Mouse (Mus musculus): Measurements from ENCODE around the gene Trub2. TPM values are rescaled to one million over a fixed set of nuclear protein-coding genes. Genes with fewer than 3 reads are reported as not detected.
A peak's percentile ranks its signal among the peaks of the same experiment; 100 is the strongest.
"Not testable (repeated sequence)": the region's sequence is repeated elsewhere in the genome, so short reads cannot be mapped to it uniquely, and the experiment has no call there.

Gene Trub2
- polyA plus RNA-seq, 1 experiment from 2014 or later = 19.1 TPM

- peaks cover 19% of the 10 kb centered on the region for H3K4me1 ChIP-seq (replicated peaks)
- no peak overlapping the region for H3K27ac ChIP-seq
- peaks cover 10% of the 10 kb centered on the region; the same call in 1 of the 2 replicates for H3K36me3 ChIP-seq
- no peak overlapping the region for H3K4me2 ChIP-seq
- H3K9ac ChIP-seq = no peak overlapping the region
- DNase-seq = no peak
- no peaks in the 10 kb centered on the region for H3K9me3 ChIP-seq (replicated peaks)
- WGBS (ENCODE audit: insufficient replicate concordance) = 62% methylated on average over 11 of the region's 11 CpGs
- no peaks in the 10 kb centered on the region for H3K27me3 ChIP-seq
- H3K4me3 ChIP-seq (replicated peaks) = no peak overlapping the region
- no peak for ATAC-seq (ENCODE audit: low read depth)
Observed at GRCm38 (mm10) chr2:29815678-29816371, 27.5 kb upstream of the Trub2 start.

DNA sequence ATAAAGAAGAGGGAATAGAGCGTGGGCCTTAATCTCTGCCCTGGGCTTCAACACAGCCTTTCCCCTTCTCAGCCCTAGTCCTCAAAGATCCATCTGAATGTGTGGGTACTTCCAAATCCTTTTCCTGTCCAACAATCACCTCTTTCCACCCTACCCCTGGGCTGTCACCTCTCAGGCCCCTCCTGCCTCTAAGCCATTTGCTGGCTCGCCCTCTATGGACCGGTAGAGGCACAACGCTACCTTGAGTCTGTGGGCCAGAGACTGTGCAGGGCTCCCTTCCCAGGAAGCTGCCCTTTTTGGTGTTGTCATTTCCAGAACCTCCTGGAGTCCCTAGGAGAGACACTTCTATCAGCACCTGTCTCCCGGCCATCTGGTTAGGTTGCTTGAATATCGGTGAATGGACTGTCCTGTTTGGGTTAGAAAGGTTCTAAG, 15.1 kb upstream of the Trub2 start:
- H3K4me2 ChIP-seq = peak overlapping the region; percentile 99
- no peak for ATAC-seq (ENCODE audit: low read depth)

GRCm38 (mm10) chr2:29802827-29803201, 14.5 kb upstream of the Trub2 start:
- Histone ChIP-seq H3K9ac (peak overlapping the region; percentile 79), H3K4me3 (replicated peaks) (peak overlapping the region; percentile 80), H3K27me3 (peaks cover 35% of the 10 kb centered on the region), H3K4me1 (replicated peaks) (peaks cover 14% of the 10 kb centered on the region), H3K36me3 (peaks cover 4% of the 10 kb centered on the region; the same call in 1 of the 2 replicates), H3K9me3 (replicated peaks) (no peaks in the 10 kb centered on the region), H3K4me2 (peak overlapping the region; percentile 99), H3K27ac (no peak overlapping the region)
- ATAC-seq (ENCODE audit: low read depth) = no peak
- no peak for DNase-seq
- 0% methylated on average over 39 of the region's 39 CpGs for WGBS (ENCODE audit: insufficient replicate concordance)

More for the DNA sequence above, 15.1 kb upstream of the Trub2 start:
- 29% methylated on average over 6 of the region's 6 CpGs for WGBS (ENCODE audit: insufficient replicate concordance)
- DNase-seq = no peak
- Histone ChIP-seq H3K27ac (no peak overlapping the region), H3K4me3 (replicated peaks) (peak overlapping the region; percentile 80), H3K9ac (peak overlapping the region; percentile 79), H3K9me3 (replicated peaks) (no peaks in the 10 kb centered on the region), H3K36me3 (peaks cover 4% of the 10 kb centered on the region; the same call in 1 of the 2 replicates), H3K27me3 (peaks cover 35% of the 10 kb centered on the region), H3K4me1 (replicated peaks) (peaks cover 14% of the 10 kb centered on the region)

- peak; percentile 93 for DNase-seq
- H3K27ac ChIP-seq = no peak within 1 kb of the TSS
- peaks cover 35% of the 10 kb centered on the region for H3K27me3 ChIP-seq
- ATAC-seq (ENCODE audit: low read depth) = peak; percentile 98
- no peaks in the 10 kb centered on the region for H3K36me3 ChIP-seq
- H3K4me1 ChIP-seq (replicated peaks) = peaks cover 14% of the 10 kb centered on the region
- 3% methylated on average over 28 of the region's 28 CpGs for WGBS (ENCODE audit: insufficient replicate concordance)
- H3K9ac ChIP-seq = peak within 1 kb of the TSS; percentile 79
- peak within 1 kb of the TSS; percentile 99 for H3K4me2 ChIP-seq
- H3K9me3 ChIP-seq (replicated peaks) = no peaks in the 10 kb centered on the region
- H3K4me3 ChIP-seq (replicated peaks) = peak within 1 kb of the TSS; percentile 80
Observed at GRCm38 (mm10) chr2:29802075-29802826, 13.9 kb upstream of the Trub2 start, which contains the start of gene Slc27a4. TSS of gene Slc27a4 (plus strand) at chr2:29802634.

DNA sequence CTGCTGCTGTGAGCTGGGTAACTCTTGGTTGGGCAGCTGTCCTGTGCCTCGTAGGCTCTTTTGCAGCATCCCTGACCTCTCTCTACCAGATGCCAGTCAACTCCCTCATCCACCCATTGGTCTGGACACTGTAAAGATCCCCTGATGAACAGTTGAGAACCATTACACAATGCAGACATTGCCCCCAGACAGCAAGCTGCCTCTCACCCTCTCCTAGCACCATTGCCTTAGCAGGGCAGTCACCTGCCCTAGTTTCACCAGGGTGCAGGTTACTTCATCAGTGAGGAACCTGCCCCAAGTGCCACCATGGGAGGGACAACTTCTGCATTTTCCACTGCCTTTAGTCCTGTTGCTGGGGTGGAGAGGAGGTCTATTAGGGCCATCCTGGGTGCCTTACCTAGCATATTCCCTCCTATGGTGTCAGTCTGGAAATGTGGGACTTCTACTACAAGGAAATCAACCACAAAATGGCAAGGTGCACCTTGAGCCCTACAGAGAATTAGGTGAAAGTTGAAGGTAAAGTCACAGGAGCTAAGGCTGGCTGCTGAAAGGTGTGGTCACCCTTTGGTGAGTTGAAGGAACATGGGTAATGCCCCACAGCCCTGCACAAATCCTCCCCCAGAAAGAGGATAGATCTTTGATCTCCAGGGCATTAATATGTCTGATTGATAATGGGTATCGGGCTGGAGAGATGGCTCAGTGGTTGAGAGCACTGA, 4.6 kb upstream of the Trub2 start:
- Histone ChIP-seq H3K27me3 (no peaks in the 10 kb centered on the region), H3K4me3 (replicated peaks) (no peak overlapping the region), H3K9me3 (replicated peaks) (no peaks in the 10 kb centered on the region), H3K4me2 (no peak overlapping the region), H3K4me1 (replicated peaks) (peaks cover 12% of the 10 kb centered on the region), H3K9ac (no peak overlapping the region), H3K36me3 (peaks cover 36% of the 10 kb centered on the region), H3K27ac (no peak overlapping the region)
- 81% methylated on average over 2 of the region's 2 CpGs for WGBS (ENCODE audit: insufficient replicate concordance)
- ATAC-seq (ENCODE audit: low read depth) (no peak), DNase-seq (no peak)

DNA sequence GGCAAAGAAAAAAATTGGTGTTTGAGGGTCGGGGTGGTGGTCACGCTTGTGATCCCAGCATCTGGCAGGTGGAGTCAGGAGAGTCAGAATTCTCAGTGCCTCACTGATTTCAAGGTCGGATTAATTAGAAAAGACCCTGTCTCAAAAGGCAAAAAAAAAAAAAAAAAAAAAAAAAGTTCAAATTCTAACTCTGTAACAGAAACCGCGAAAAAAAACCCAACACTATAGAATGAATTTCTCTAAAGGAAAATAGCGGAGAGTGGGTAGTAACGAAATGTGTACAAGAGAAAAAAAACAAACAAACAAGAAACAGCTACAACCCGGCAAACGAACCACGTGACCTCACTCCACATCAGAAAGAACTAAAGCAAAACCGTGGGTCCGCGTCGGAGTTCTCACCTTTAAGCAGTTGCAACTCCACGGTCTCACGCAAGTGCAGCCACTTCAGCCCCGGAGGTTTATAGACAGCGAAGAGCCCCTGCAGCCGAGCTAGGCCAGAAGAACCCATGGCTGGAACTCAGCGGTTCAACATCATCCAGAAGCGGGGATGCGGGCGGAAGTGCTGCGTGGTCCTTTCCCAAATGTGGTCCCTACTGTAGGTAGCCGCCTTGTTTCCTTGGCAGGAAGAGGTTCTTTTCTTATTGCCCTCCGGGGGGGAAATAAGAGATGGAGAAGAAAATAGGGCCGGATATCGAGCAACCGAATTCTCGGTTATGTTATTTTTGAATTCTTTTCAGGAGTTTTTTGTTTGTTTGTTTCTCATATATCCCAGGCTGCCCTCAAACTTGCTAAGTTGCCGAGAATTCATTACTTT, 991 bp downstream of the Trub2 start, which contains the start of gene Coq4:
TSS of gene Coq4 (plus strand) at position 390 of the 814 bp plus-strand sequence.
- no peaks in the 10 kb centered on the region for H3K27me3 ChIP-seq
- H3K4me1 ChIP-seq (replicated peaks) = peaks cover 22% of the 10 kb centered on the region
- H3K9me3 ChIP-seq (replicated peaks) = no peaks in the 10 kb centered on the region
- peaks cover 61% of the 10 kb centered on the region for H3K36me3 ChIP-seq
- peak within 1 kb of the TSS; percentile 71 for H3K9ac ChIP-seq
- peak within 1 kb of the TSS; percentile 83 for H3K27ac ChIP-seq
- ATAC-seq (ENCODE audit: low read depth) (peak; percentile 85), DNase-seq (peak; percentile 85)
- WGBS (ENCODE audit: insufficient replicate concordance) = 2% methylated on average over 31 of the region's 31 CpGs
- H3K4me3 ChIP-seq (replicated peaks) = peak within 1 kb of the TSS; percentile 84
- H3K4me2 ChIP-seq = peak within 1 kb of the TSS; percentile 93

GRCm38 (mm10) chr2:29784290-29784689, 4.0 kb downstream of the Trub2 start:
- H3K4me3 ChIP-seq (replicated peaks) = no peak overlapping the region

GRCm38 (mm10) chr2:29781256-29781655, 7.0 kb downstream of the Trub2 start:
- WGBS (ENCODE audit: insufficient replicate concordance) = 76% methylated on average over 2 of the region's 2 CpGs
- H3K9ac ChIP-seq; H3K27ac ChIP-seq; H3K9me3 ChIP-seq (replicated peaks); H3K4me1 ChIP-seq (replicated peaks); ATAC-seq (ENCODE audit: low read depth); H3K4me2 ChIP-seq; DNase-seq; H3K4me3 ChIP-seq (replicated peaks); H3K27me3 ChIP-seq: not testable (repeated sequence)
- H3K36me3 ChIP-seq = peaks cover 98% of the 10 kb centered on the region

More at GRCm38 (mm10) chr2:29784290-29784689, 4.0 kb downstream of the Trub2 start:
- Histone ChIP-seq H3K9ac (no peak overlapping the region), H3K27ac (no peak overlapping the region), H3K4me1 (replicated peaks) (peaks cover 20% of the 10 kb centered on the region), H3K36me3 (peaks cover 71% of the 10 kb centered on the region), H3K4me2 (no peak overlapping the region), H3K9me3 (replicated peaks) (no peaks in the 10 kb centered on the region), H3K27me3 (no peaks in the 10 kb centered on the region)
- DNase-seq = no peak
- ATAC-seq (ENCODE audit: low read depth) = no peak
- 58% methylated on average over 4 of the region's 4 CpGs for WGBS (ENCODE audit: insufficient replicate concordance)

DNA sequence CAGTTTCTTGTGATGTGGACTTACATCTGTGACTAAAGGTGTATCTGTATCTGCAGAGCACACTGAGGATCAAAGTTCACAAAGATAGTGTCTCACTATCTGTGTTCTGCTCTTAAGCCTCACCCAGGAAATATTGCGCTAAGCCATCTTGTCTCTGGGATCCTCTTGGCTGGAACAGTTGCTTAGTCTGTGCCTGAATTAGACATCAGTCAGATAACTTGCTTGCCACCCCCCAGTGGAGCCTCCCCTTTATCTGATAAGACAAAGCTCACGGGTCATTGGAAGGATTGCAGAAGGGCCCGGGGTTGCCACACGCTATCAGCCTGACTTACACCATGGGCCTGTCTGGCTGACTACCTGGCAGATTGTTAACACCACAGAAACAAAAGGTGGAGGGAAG, 15.0 kb downstream of the Trub2 start:
- no peak overlapping the region for H3K9ac ChIP-seq
- H3K9me3 ChIP-seq (replicated peaks) = no peaks in the 10 kb centered on the region
- no peaks in the 10 kb centered on the region for H3K27me3 ChIP-seq
- peak; percentile 52; the same call in 1 of the 2 replicates for ATAC-seq (ENCODE audit: low read depth)
- WGBS (ENCODE audit: insufficient replicate concordance) = 38% methylated on average over 4 of the region's 4 CpGs
- H3K36me3 ChIP-seq = peaks cover 20% of the 10 kb centered on the region
- no peak overlapping the region for H3K4me3 ChIP-seq (replicated peaks)
- H3K4me1 ChIP-seq (replicated peaks) = peaks cover 18% of the 10 kb centered on the region
- no peak overlapping the region for H3K4me2 ChIP-seq
- no peak overlapping the region for H3K27ac ChIP-seq
- no peak for DNase-seq

- ATAC-seq (ENCODE audit: low read depth) (no peak), DNase-seq (no peak)
- WGBS (ENCODE audit: insufficient replicate concordance) = 37% methylated on average over 8 of the region's 8 CpGs
- Histone ChIP-seq H3K4me1 (replicated peaks) (peaks cover 18% of the 10 kb centered on the region), H3K27ac (no peak overlapping the region), H3K4me2 (no peak overlapping the region), H3K27me3 (no peaks in the 10 kb centered on the region), H3K4me3 (replicated peaks) (no peak overlapping the region), H3K36me3 (peaks cover 5% of the 10 kb centered on the region), H3K9ac (no peak overlapping the region), H3K9me3 (replicated peaks) (no peaks in the 10 kb centered on the region)
Observed at GRCm38 (mm10) chr2:29771611-29772461, 16.5 kb downstream of the Trub2 start.
